8 mouse cellular contexts compared by ENCODE assay signal in the genomic region with DNA sequence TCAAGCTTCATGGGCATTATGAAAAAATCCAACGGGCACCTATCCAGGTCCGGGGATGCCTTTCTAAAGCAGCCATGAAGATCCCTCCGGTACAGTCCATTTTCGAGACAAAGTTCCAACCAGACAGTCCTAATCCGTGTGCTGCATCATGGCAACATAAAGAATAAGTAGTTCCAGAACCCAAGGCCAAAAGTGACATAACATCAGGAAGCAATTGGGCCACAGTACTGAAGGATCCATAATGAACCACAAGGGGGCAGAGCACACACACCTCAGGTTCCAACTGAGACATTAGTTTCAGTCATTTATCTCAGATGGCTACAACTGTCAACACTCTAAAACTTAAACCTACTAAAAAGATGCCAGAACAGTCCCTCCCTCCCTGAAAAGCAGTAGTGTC. TPM values are rescaled to one million over a fixed set of nuclear protein-coding genes. Genes with fewer than 3 reads are reported as not detected.
DNase-seq lines count a peak whose midpoint lies in the region; ATAC-seq and TF ChIP-seq lines count a peak whose summit lies in the region.

No protein-coding gene starts in this region.

- peaks cover 5% of the 10 kb centered on the region for H3K36me3 ChIP-seq in ES-E14 (ENCODE audit: control insufficient read depth, insufficient read depth, low read length, poor library complexity, severe bottlenecking)
- no peaks in the 10 kb centered on the region; the same call in 1 of the 2 replicates for H3K36me3 ChIP-seq in limb, embryonic 14.5 days (ENCODE audit: control insufficient read depth, insufficient read depth, low read length)

- TF ChIP-seq POLR2A in bone marrow, adult 2 months (IDR thresholded peaks at IDR 0.05; ENCODE audit: borderline replicate concordance, control insufficient read depth, low read depth, low read length), result no peak
- TF ChIP-seq POLR2A in limb, embryonic 14.5 days (IDR thresholded peaks at IDR 0.05; ENCODE audit: borderline replicate concordance, extremely low read depth, insufficient read depth, insufficient read length), result no peak

- no peaks in the 10 kb centered on the region for H3K27me3 ChIP-seq in limb, embryonic 14.5 days (ENCODE audit: control insufficient read depth, insufficient read depth, low read length)

- H3K27ac ChIP-seq in ES-E14 (ENCODE audit: insufficient read depth, low read depth, low read length, poor library complexity, severe bottlenecking), result no peak overlapping the region
- H3K27ac ChIP-seq in bone marrow, adult 2 months (ENCODE audit: control insufficient read depth, insufficient read depth, low read depth, low read length, poor library complexity), result no peak overlapping the region
- H3K27ac ChIP-seq in limb, embryonic 14.5 days (replicated peaks; ENCODE audit: low read depth, low read length), result 0 out of 2 replicates have a peak overlapping the region, but pooled peaks have one; percentile 50

- peak; percentile 49 to 50 for DNase-seq in left cerebral cortex, adult 18-20 months (ENCODE audit: low spot score in 2 of 2)
- no peak for DNase-seq in left cerebral cortex, adult 8-10 months (ENCODE audit: low spot score in 2 of 2)
- peak; percentile 41 for DNase-seq in ES-E14 (ENCODE audit: low read depth, low spot score)
- DNase-seq in limb, embryonic 14.5 days (ENCODE audit: low spot score), result peak; percentile 86
- peak; percentile 69 for DNase-seq in retina, postnatal 1 day
- no peak for DNase-seq in urinary bladder, postnatal 4 days (ENCODE audit: low spot score in 2 of 2)

- no peaks in the 10 kb centered on the region for H3K4me1 ChIP-seq in ES-E14 (ENCODE audit: control insufficient read depth in 2 of 2, insufficient read depth in 2 of 2, low read length in 2 of 2, poor library complexity in 1 of 2)
- no peaks in the 10 kb centered on the region; the same call in 1 of the 2 replicates for H3K4me1 ChIP-seq in bone marrow, adult 2 months (ENCODE audit: control insufficient read depth, insufficient read depth, low read length)
- H3K4me1 ChIP-seq in limb, embryonic 14.5 days (ENCODE audit: control insufficient read depth, insufficient read depth, low read length), result peaks cover 2% of the 10 kb centered on the region; the same call in 1 of the 2 replicates

- H3K9ac ChIP-seq in ES-E14 (ENCODE audit: insufficient read depth, low read depth, low read length, poor library complexity, severe bottlenecking), result no peak overlapping the region
- no peak overlapping the region for H3K9ac ChIP-seq in limb, embryonic 14.5 days (ENCODE audit: low read depth, low read length, severe bottlenecking)

- no peak overlapping the region for H3K4me3 ChIP-seq in ES-E14 (ENCODE audit: insufficient read depth in 1 of 2, low read depth in 1 of 2, low read length in 2 of 2, poor library complexity in 1 of 2, severe bottlenecking in 1 of 2)
- H3K4me3 ChIP-seq in bone marrow, adult 2 months (replicated peaks; ENCODE audit: control insufficient read depth, low read depth, low read length), result no peak overlapping the region
- H3K4me3 ChIP-seq in limb, embryonic 14.5 days (replicated peaks; ENCODE audit: low read length), result no peak overlapping the region

- no peak overlapping the region for H3K4me2 ChIP-seq in limb, embryonic 14.5 days (replicated peaks; ENCODE audit: low read depth, low read length, severe bottlenecking)

- peak; percentile 35; the same call in 1 of the 2 replicates for TF ChIP-seq CTCF in bone marrow, adult 2 months (IDR thresholded peaks at IDR 0.05; ENCODE audit: control insufficient read depth, insufficient read depth, low read length)

- ATAC-seq in granulocyte monocyte progenitor cell, adult 5-6 weeks (replicated peaks; ENCODE audit: poor library complexity, severe bottlenecking), result peak; percentile 94
- ATAC-seq in limb, embryonic 14.5 days (ENCODE audit: low FRiP score, low read depth), result peak; percentile 86

- H3K9me3 ChIP-seq in ES-E14 (ENCODE audit: control insufficient read depth, insufficient read depth, low read depth, low read length), result no peaks in the 10 kb centered on the region
- no peaks in the 10 kb centered on the region for H3K9me3 ChIP-seq in limb, embryonic 14.5 days (ENCODE audit: control insufficient read depth, low read length)

- WGBS in bone marrow, adult 2 months, result 62% methylated on average over 5 of the region's 5 CpGs
- 42% methylated on average over 5 of the region's 5 CpGs for WGBS in limb, embryonic 14.5 days

- in situ Hi-C loops in ES-E14 (cut with MboI; ENCODE audit: low sequenced_read_pairs in 2 of 2, unreplicated experiment in 2 of 2), result loop anchor here in 1 of 2 experiments (10.0 kb wide), 1 partner anchor 199 kb away; no protein-coding TSS in a partner anchor

TF ChIP-seq in ES-E14, 5 proteins besides CTCF, POLR2A, EP300 and RAD21:
- TF ChIP-seq CHD2 (IDR thresholded peaks at IDR 0.05; ENCODE audit: low read depth, low read length), result no peak
- TF ChIP-seq ZC3H11A (IDR thresholded peaks at IDR 0.05; ENCODE audit: borderline replicate concordance, low read depth, low read length), result peak; percentile 72; the same call in 1 of the 2 replicates

RNA-seq across cellular contexts. Expression of gene Rnf141, which starts 28.2 kb away (rescaled TPM):
- total RNA-seq in left cerebral cortex, adult 18-20 months (2021), result 10 to 100 TPM; 76.2 to 85.0 TPM
- total RNA-seq in left cerebral cortex, adult 8-10 months (2022), result 10 to 100 TPM; 68.5 to 87.3 (median 77.0) TPM
- total RNA-seq in ES-E14 (2012; rRNA removed), result 20.8 and 25.0 TPM in 2 replicates
- 24.6 and 29.9 TPM in 2 replicates for polyA plus RNA-seq in bone marrow, adult 2 months (2011; ENCODE audit: insufficient read depth, insufficient read length, low replicate concordance, missing spikeins)
- 19.0 and 33.8 TPM in 2 replicates for total RNA-seq in granulocyte monocyte progenitor cell, adult 5-6 weeks (2014; fragmentation: Nextera tagmentation)
- total RNA-seq in granulocyte monocyte progenitor cell, adult 5-6 weeks (2017), result 40.7 and 47.4 TPM in 2 replicates
- 19.4 and 22.0 TPM in 2 replicates for polyA plus RNA-seq in limb, embryonic 14.5 days (2012; rRNA removed)
- polyA plus RNA-seq in limb, embryonic 14.5 days (2014; fragmentation: Nextera tagmentation; extraction: Ambion mirVana), result 21.6 and 22.3 TPM in 2 replicates

RNA-seq across cellular contexts. Expression of gene Lyve1, which starts 47.0 kb away (rescaled TPM):
- total RNA-seq in left cerebral cortex, adult 18-20 months (2021), result 1 to 10 TPM; 1.5 to 1.6 TPM
- total RNA-seq in left cerebral cortex, adult 8-10 months (2022), result 1 to 10 TPM in 2 of 4 experiments, under 1 TPM in 2; 0.84 to 1.4 (median 0.99) TPM
- total RNA-seq in ES-E14 (2012; rRNA removed), result not detected in 2 replicates
- polyA plus RNA-seq in bone marrow, adult 2 months (2011; ENCODE audit: insufficient read depth, insufficient read length, low replicate concordance, missing spikeins), result 4.1 TPM in 1 of 2 replicates, not detected in the other
- total RNA-seq in granulocyte monocyte progenitor cell, adult 5-6 weeks (2014; fragmentation: Nextera tagmentation), result not detected in 2 replicates
- total RNA-seq in granulocyte monocyte progenitor cell, adult 5-6 weeks (2017), result not detected in 2 replicates
- 9.7 and 10.6 TPM in 2 replicates for polyA plus RNA-seq in limb, embryonic 14.5 days (2012; rRNA removed)
- 5.1 and 10.2 TPM in 2 replicates for polyA plus RNA-seq in limb, embryonic 14.5 days (2014; fragmentation: Nextera tagmentation; extraction: Ambion mirVana)

RNA-seq across cellular contexts. Expression of gene Ampd3, which starts 48.0 kb away (rescaled TPM):
- total RNA-seq in left cerebral cortex, adult 18-20 months (2021), result 10 to 100 TPM; 21.3 to 23.5 TPM
- 10 to 100 TPM; 22.9 to 33.5 (median 29.5) TPM for total RNA-seq in left cerebral cortex, adult 8-10 months (2022)
- 2.4 and 5.3 TPM in 2 replicates for total RNA-seq in ES-E14 (2012; rRNA removed)
- polyA plus RNA-seq in bone marrow, adult 2 months (2011; ENCODE audit: insufficient read depth, insufficient read length, low replicate concordance, missing spikeins), result 25.5 and 36.5 TPM in 2 replicates
- total RNA-seq in granulocyte monocyte progenitor cell, adult 5-6 weeks (2014; fragmentation: Nextera tagmentation), result 3.5 and 6.2 TPM in 2 replicates
- 1.4 and 2.1 TPM in 2 replicates for total RNA-seq in granulocyte monocyte progenitor cell, adult 5-6 weeks (2017)
- polyA plus RNA-seq in limb, embryonic 14.5 days (2012; rRNA removed), result 6.6 and 7.0 TPM in 2 replicates
- 6.9 and 7.1 TPM in 2 replicates for polyA plus RNA-seq in limb, embryonic 14.5 days (2014; fragmentation: Nextera tagmentation; extraction: Ambion mirVana)

Comparison
In these comparisons a context has a peak if more than half of its experiments do, and no peak if none do; other contexts are left out.
1. DNase-seq: peak in left cerebral cortex, adult 18-20 months (2 of 2), ES-E14 (single experiment), limb, embryonic 14.5 days (single experiment) and retina, postnatal 1 day (single experiment); none in left cerebral cortex, adult 8-10 months (0 of 2) and urinary bladder, postnatal 4 days (0 of 2).